Mouse (Mus musculus) small intestine, adult 2 months (tissue): Measurements from ENCODE around the gene Smco2.

ENCODE experiments used
- CTCF ChIP-seq: fragments of 200-500 bp; IDR thresholded peaks from 2 replicates; pipeline ENCODE4 v1.5.1; 2012; ENCODE audit warnings: low read depth, mild to moderate bottlenecking, control low read depth, inconsistent platforms, low read length, moderate library complexity, mixed read lengths; ENCODE audit not compliant: insufficient replicate concordance, insufficient read length; ENCODE audit errors: extremely low read depth
- POLR2A ChIP-seq: fragments of 200-500 bp; IDR thresholded peaks from 2 replicates; pipeline ENCODE4 v1.6.1; 2012; ENCODE audit warnings: low read depth, mild to moderate bottlenecking, control low read depth, inconsistent platforms, low read length, moderate library complexity

DNA sequence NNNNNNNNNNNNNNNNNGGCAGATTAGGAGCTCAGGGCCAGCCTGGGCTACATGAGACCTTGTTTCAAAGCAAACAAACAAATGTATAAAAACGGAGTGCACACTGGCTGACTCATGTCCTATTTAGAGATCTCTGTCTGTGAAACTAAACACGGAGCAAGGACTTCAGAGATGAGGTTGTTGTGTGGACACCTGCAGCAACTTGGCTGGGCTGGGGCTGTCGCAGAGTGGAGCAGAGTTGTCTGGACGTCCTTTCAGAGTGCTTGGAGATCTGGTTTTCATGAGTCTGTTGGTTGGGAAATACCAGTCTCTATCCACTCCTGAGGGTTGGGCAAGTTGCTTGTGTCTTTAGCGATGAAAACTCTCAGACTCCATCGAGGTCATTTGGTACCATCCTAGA lies 39.9 kb upstream of the Smco2 start:
- TF ChIP-seq POLR2A (no peak), CTCF (no peak)
